Mouse (Mus musculus) CD8-positive naive resting alpha-beta T cell, adult 2 months (primary cell): ENCODE data around the gene Lrp1.

ENCODE experiments used
- DNase-seq, 2 experiments: peaks; one replicate each; pipeline ENCODE4 v3.0.0; 2022; ENCODE audit warnings: low read depth in 2 of 2, low spot score in 2 of 2

Gene Lrp1

DNA sequence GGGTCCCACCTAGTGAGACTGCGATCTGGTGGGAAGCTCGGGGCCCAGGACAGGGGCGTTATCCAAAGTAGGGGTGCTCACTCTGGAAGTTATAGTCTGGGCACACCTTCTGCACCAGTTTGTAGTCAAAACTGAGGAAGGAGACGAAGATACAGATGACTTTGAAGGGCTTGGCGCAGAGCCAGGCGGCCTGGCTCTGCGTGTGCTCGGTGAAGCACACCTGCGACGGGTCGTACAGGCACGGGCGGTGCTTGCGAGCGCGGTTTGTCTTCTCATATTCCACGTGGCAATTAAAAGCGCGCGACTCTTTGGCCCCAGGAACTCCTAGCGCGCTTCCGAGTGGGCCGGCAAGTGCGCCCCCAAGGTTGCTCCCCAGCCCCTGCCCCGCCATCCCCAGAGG is 94.9 kb downstream of the Lrp1 start:
- DNase-seq: peak in 1 of 2 experiments; percentile 30

DNA sequence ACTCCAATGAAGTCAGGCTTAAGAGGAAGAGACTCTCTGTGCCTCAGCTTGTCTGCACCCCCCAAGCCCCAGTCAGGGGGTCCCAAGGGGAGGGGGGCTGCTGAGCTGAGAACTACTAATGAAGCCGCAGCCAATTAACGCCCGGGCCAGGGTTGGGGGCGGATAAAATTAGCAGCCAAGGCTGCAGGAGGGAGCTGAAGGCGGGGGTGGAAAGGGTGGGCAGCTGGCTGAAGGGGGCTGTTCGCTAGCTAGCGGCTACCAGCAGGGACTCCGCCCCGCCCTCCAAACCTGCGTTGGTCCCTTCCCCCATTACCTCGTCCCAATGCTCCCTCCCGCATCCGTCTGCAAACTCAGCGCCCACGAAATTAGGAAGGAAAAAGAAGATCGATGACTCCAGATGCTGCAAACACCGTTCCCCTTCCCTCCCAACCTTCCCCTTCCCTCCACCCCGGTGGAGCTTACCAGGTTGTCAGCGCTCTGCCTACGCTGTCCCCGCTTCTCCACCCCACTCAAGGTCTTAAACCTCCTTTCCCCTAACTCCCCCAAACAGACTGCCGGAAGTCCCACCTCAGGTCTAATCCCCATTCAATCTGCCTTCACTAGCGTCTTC is 96.2 kb downstream of the Lrp1 start:
- no peak for DNase-seq

DNA sequence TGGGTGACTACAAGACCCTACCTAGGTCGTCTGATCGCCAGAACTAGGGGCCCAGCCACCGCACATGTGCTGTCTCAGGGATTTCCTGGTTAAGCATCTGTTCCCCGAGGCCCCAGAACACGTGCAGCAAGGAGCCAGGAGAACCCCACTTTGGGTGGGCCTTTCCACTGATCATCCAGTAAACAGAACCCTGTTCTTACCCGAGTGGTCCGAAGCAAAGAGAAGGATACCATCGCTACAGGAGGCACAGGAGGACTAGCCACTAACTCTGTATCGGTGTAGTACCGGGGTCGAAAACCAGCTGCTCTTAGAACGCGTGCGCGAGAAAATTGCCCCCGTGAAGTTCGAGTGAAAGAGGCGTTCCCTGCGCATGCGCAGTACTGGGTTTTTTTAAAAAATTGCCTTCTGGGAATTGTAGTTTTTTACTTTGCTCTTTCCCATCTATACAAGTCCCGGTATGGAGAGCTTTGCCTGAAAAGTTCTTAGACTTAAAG is 98.8 kb downstream of the Lrp1 start, which contains the start of gene Shmt2:
Gene Shmt2, minus strand, starts transcription at position 357 of the 494 bp plus-strand sequence.
- DNase-seq: peak; percentile 79 to 83

- DNase-seq: no peak
Measured at GRCm38 (mm10) chr10:127521611-127522080, 99.3 kb downstream of the Lrp1 start.

DNA sequence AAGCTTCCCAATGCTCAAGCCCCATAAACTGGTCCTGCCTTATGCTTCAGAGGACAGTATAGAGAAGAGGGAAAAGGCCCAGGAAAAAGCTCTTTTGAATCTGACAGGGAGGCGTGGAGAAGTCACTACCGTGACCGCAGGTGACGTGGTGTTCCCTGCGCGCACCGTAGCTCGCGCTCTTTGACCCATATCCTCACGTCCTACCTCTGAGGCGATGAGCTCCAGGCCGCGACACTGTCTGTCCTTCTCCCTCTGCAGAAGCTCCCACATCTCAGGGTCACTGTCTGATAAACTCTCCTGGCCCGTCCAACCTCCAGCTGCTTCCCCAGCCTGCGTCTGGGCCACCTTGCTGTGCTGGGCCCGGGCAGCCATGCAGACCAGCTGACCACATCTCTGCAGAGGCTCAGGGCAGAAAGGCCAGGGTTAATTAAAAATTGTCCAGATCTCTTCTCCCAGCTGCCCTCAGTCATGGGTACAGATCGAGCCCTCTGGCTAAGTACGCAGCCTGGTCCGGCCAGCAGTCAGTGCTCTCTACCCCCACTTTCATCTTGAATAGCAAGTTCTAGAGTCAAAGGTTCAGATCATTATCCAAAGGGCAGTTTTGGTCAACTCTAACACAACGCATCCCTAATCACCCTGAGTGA is 100.1 kb downstream of the Lrp1 start:
- DNase-seq: no peak

GRCm38 (mm10) chr10:127519903-127520713 is 100.8 kb downstream of the Lrp1 start:
- no peak for DNase-seq

DNA sequence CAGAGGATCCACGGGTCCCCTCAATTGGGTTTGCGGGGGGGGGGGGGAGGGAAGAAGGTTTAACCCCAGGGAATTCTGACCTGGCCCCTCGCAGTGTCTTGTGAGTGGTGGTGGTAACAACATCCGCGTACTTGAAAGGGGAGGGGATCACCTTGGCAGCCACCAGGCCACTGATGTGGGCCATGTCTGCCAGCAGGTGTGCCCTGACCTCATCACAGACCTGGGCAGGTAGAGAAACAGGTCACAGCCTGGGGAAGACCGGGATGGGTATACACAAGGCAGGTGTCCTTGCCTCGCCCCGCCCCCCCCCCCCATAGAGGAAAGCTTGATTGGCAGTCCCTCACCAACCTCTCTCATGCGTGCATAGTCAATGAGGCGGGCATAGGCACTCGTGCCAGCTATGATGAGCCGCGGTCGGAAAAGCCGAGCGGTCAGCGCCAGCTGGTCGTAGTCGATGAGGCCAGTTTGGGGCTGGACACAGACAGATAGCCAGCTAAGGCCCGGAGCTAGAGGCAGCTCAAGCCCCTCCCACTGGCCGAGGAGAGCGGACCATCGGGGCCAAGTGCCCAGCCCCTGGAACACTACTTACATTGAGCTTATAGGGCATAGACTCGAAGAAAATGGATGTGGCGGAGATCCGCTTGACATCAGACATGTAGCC is 101.8 kb downstream of the Lrp1 start:
- no peak for DNase-seq

DNA sequence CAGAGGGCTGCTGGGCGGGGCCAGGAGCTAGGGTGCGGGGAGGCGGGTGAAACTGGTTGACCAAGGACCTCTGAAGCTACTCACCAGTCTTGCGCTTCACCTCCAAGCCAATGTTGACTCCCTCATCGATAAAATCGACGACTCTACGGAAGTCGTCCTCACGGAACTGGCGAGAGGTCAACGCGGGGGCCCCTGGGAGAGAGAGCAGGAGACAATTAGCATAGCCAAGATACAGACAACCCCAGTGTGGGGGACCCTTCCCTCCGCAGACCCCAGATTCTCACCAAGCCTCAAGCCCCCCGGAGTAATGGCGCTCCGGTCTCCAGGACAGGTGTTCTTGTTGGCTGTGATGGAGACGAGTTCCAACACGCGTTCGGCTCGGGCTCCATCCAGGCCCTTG is 103.0 kb downstream of the Lrp1 start:
- no peak for DNase-seq

- DNase-seq: no peak
Measured at GRCm38 (mm10) chr10:127516576-127517260, 104.2 kb downstream of the Lrp1 start.

DNA sequence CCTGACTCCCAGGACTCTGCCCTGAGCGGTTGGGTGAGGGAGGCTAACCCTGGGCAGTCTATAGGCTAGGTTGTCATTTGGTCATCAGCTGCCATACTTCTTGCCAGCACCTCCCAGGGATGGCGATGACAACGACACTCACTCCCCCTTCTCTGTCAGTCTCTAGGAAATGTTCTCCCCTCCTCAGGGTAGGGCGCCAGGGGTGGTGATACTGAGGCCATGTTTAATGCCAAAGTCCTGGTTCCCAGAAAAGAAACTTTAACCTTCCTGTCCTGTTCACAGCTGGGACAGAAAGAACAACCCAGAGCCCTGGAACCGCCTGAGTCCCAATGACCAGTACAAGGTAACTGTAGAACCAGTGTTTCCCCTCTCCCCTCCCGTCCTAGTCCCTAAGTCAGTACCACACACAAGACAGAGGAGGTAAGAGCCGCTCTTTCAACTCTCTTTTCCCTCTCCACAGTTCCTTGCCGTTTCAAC is 104.9 kb downstream of the Lrp1 start:
- DNase-seq: no peak

- no peak for DNase-seq
Measured at GRCm38 (mm10) chr10:127515271-127515982, 105.5 kb downstream of the Lrp1 start.

- DNase-seq: no peak
Measured at GRCm38 (mm10) chr10:127514764-127515163, 106.2 kb downstream of the Lrp1 start, which contains the start of gene Ndufa4l2. Ndufa4l2 (plus strand) TSS chr10:127514967.

- no peak for DNase-seq
Measured at GRCm38 (mm10) chr10:127514111-127514698, 106.7 kb downstream of the Lrp1 start.

DNA sequence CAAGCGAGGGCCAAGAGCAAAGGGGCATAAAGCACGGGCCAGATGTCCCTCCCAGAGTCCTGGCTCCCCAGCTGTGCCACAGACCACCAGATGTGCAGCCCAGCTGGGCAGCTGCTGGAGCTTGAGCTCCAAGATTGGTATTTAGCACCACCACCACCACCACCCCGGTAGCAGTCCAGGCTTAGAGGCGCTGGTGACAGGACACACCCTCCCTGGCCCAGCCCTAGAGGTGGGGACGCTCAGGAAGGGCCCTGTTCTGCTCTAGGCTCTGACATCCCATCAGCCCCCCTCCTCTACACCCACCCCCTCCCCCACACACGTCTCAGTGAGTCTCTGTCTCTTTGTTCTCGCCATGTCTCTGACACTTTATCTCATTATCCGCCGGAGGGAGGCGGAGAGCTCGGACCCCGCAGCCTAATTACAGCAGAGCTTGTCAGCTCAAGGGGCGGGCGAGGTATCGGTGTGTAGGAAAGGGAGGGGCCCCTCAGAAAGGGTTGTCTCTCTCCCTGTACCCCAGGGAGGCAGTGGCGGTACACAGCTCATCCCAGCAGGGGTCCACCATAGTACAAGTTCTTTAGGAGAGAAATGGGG is 107.4 kb downstream of the Lrp1 start:
- DNase-seq: no peak

GRCm38 (mm10) chr10:127512813-127513212 is 108.1 kb downstream of the Lrp1 start:
- peak; percentile 96 to 97 for DNase-seq

DNA sequence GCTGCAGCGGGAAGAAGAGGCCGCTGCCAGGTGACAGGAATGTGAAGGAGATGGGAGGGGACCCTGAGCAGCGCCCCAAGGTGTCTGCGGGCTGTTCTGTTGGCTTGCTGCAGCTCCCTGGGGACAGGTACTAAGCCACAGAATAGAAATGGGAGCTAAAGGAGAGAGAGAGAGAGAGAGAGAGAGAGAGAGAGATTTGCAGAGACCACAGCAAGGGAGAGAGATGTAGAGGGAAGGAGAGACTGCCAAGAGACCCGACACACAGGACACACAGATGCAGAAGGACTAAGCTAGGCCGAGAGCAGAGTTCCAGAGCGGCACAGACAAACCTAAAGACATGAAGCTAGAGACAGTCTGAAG is 108.7 kb downstream of the Lrp1 start:
- no peak for DNase-seq

DNA sequence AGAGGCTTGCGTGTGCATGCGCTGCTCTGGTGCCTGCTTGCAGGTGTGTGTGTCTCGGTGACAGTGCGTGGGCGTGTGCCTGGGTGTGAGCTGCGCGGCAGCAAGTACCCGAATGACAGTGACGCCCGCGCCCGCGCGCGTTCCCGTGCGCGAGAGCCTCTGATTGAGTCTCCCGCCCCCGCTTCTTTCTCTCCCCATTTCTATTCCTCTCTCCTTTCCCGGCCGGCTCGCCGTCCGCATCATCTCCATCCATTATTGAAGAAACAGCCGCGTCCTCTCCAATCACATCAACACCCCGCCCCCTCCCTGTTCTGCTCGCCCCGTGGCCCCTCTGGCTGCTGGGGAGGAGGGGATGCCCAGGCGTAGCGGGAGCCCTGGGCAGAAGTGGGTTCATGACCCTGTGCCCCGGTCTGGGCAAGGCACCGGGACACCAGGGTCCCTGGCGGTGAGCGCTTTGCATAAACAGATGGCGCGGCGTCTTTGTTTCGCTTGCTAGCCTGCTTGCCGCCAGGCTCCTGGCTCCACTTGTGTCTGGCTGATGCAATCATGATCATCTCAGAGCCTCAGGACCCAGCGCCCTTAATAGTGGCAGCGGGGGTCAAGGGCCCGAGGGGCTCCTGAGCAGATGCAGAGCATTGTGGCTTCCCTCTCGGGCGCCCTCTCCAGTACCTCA is 109.2 kb downstream of the Lrp1 start:
- DNase-seq: peak in 1 of 2 experiments; percentile 50

DNA sequence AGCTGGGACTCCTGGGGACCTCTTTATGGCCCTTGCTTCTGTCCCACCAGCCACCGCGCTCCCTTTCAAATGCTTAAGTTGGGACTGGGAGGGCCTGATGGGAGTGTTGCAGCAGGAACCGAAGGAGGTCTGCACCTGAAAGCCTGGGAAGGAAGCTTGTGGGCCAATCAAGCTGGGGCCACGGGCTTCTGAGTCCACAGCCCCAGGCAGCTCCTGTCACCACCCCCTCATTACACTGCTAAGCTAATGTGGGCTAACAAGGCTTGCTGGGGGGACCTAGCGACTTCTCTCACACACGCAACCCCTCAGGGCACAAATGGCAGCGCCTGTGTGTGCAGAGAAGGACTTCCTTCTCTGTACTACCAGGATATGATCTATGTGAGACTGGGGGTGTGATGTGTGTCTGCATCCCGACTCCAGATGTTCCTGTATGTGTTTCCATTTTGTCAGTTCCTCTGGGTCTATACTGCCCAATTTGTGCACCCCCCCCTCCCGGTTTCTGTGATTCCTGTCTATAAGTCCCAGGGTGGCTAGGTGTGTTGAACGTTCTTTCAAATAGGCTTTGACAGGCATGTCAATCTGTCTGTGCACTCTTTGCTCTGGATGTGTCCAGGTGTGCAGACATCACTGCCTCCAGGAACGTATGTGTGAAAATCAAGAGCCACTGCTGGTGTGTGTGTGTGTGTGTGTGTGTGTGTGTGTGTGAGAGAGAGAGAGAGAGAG is 109.9 kb downstream of the Lrp1 start:
- no peak for DNase-seq
